Mouse (Mus musculus) heart, postnatal 0 days (tissue): ENCODE data around the gene Nup35. TPM values are rescaled to one million over a fixed set of nuclear protein-coding genes. Genes with fewer than 3 reads are reported as not detected.

ENCODE experiments used
- ATAC-seq: fragments of 200-750 bp; cut with Nextera tagmentation; 2 replicates; pipeline ENCODE4 v1.8.0; 2017; ENCODE audit warnings: low read depth, moderate number of reproducible peaks, moderate library complexity; ENCODE audit not compliant: insufficient read depth
- DNase-seq: peaks from one replicate; pipeline ENCODE4 v3.0.0-alpha.2; 2016; ENCODE audit warnings: low spot score
- H3K27ac ChIP-seq: fragments of 300-500 bp; sonication (generic); 2 replicates; pipeline ENCODE4 v1.5.1; 2014; ENCODE audit warnings: low read depth, mild to moderate bottlenecking
- H3K27me3 ChIP-seq: fragments of 300-500 bp; sonication (generic); 2 replicates; pipeline ENCODE4 v1.6.1; 2014; ENCODE audit warnings: low read length, mixed read lengths; ENCODE audit not compliant: control insufficient read depth, insufficient read depth
- H3K36me3 ChIP-seq: fragments of 300-500 bp; sonication (generic); replicated peaks from 2 replicates; pipeline ENCODE4 v1.6.1; 2014; ENCODE audit warnings: low read length, mixed read lengths; ENCODE audit not compliant: control insufficient read depth, insufficient read depth
- H3K4me1 ChIP-seq: fragments of 300-500 bp; sonication (generic); 2 replicates; pipeline ENCODE4 v1.6.1; 2014; ENCODE audit warnings: antibody characterized with exemption; ENCODE audit not compliant: control insufficient read depth, insufficient read depth
- H3K4me2 ChIP-seq: fragments of 300-500 bp; sonication (generic); 2 replicates; pipeline ENCODE4 v1.6.1; 2014; ENCODE audit warnings: low read depth, mild to moderate bottlenecking, low read length, moderate library complexity
- H3K4me3 ChIP-seq: fragments of 300-500 bp; sonication (generic); 2 replicates; pipeline ENCODE4 v1.5.1; 2014; ENCODE audit warnings: low read depth, low read length
- H3K9ac ChIP-seq: fragments of 300-500 bp; sonication (generic); replicated peaks from 2 replicates; pipeline ENCODE4 v1.6.1; 2014; ENCODE audit warnings: low read depth, low read length, mixed read lengths
- H3K9me3 ChIP-seq: fragments of 300-500 bp; sonication (generic); replicated peaks from 2 replicates; pipeline ENCODE4 v1.6.1; 2016; ENCODE audit warnings: low read length; ENCODE audit not compliant: control insufficient read depth
- CTCF ChIP-seq: IDR thresholded peaks from 2 replicates; pipeline ENCODE4 v1.5.1; 2016; ENCODE audit warnings: antibody characterized with exemption, control low read depth, low read depth
- EP300 ChIP-seq: IDR thresholded peaks from 2 replicates; pipeline ENCODE4 v1.6.1; 2016; ENCODE audit warnings: antibody characterized with exemption, low read depth
- WGBS: fragments of 180-500 bp; shearing (Covaris S2); extraction: QIAGEN DNeasy Blood & Tissue Kit; methylation state at CpG from one replicate; pipeline ENCODE4 v1.1.7; 2014; 5-methylcytosine and 5-hydroxymethylcytosine counted together
- polyA plus RNA-seq: library from polyadenylated mRNA; unstranded; fragments of >200 nt; fragmentation: Nextera tagmentation; extraction: Ambion mirVana; gene quantifications from 2 replicates; pipeline ENCODE4 v1.2.1, GENCODE M21; 2015
- total RNA-seq: library from RNA; depleted of rRNA; stranded (reverse); fragments of >200 nt; gene quantifications from 2 replicates; pipeline ENCODE4 v1.2.3, GENCODE M21; 2014; ENCODE audit warnings: low replicate concordance; rRNA removed

The Nup35 gene
- total RNA-seq (7.1 and 15.0 TPM in 2 replicates), polyA plus RNA-seq (9.1 and 10.7 TPM in 2 replicates)

DNA sequence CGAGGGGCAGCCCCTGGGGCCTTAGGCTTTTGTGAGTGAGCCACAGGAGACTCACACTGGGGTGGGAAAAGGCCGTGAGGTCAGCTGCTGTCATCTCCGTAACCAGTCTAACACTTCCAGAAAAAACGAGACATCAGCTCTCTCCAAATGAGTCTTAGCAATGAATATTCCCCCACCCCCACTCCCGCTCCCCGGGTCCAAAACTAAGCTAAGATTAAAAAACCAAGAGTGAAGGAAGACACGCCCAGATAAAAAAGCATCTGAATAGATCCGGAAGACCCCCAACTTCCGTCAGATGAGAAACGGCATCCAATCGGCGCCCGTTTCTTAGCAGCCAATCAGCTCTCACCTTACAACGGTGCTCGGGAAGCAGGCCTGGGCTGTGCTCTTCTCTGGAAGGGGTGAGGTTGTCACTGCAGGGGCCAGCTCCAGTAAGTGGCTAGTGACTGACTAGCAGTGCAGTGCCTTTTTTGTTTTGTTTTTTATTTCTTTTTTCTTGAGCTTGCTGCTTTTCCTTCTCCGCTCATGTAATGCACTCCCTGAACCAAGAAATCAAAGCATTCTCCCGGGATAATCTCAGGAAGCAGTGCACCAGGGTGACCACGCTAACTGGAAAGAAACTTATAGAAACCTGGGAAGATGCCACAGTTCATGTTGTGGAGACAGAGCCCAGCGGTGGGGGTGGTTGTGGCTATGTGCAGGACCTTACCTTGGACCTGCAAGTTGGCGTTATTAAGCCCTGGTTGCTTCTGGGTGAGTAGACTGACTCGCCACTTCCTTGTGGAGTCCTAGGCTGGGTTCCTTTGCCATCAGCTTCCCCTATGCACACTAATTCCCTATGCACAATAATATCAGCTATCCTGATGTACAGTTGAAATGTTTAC is at the start of gene Nup35, which contains the start of gene Dusp19:
Gene Nup35 (plus strand): TSS at position 383 of the 884 bp plus-strand sequence.
Gene Dusp19 (plus strand): TSS at position 192 of the 884 bp plus-strand sequence.
- 0 out of 2 replicates have a peak, but pooled peaks cover 5% of the 10 kb centered on the region for H3K4me1 ChIP-seq
- DNase-seq (peak; percentile 90), ATAC-seq (peak; percentile 100)
- peak within 1 kb of the TSS; percentile 67 for H3K4me3 ChIP-seq
- H3K27me3 ChIP-seq = no peaks in the 10 kb centered on the region
- peak within 1 kb of the TSS; percentile 81 for H3K9ac ChIP-seq
- peak within 1 kb of the TSS; percentile 84 for H3K4me2 ChIP-seq
- peak within 1 kb of the TSS; percentile 78 for H3K27ac ChIP-seq
- TF ChIP-seq CTCF = no peak
- TF ChIP-seq EP300 = no peak
- H3K36me3 ChIP-seq = no peaks in the 10 kb centered on the region
- H3K9me3 ChIP-seq = no peaks in the 10 kb centered on the region
- 1% methylated on average over 21 of the region's 21 CpGs for WGBS

DNA sequence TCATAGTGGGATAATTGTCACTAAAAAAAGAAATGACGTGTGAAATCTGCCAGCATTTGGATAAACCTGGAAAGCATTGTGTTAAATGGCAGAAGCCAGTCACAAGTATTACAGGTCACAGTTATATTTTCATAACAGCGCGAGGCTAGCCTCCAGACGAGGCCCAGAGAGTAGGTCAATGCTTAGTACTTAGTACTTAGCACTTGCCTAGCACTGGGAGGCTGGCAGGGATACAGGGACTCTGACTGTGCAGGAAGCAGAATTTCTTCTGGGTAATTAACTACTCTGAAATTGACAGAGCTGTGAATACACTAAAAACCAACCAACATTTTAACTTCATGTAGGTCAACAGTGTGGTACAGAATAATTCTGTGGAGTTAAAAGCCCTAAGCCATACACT is 49.6 kb upstream of the Nup35 start:
- WGBS = 79% methylated on average over 4 of the region's 4 CpGs
- no peak for DNase-seq

DNA sequence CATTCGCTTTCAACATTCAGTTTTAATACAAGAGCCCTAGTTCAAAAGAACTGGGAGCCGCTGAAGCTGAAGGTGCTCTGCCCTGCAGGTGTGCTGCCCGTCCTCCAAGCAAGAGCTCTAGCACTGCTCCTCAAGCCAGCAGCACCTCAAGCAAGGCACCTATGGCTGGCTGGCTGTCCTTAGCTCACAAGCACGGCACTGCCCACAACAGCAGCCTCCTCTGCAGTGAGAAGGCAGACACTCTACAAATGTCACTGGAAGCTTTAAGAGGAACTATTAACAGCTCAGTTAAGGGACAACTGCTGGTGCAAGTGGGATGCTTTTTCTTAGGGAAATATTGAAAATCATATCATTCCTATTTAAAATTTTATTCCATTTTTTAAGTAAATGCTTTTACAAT is 46.4 kb upstream of the Nup35 start:
- ATAC-seq (no peak), DNase-seq (no peak)
- Histone ChIP-seq H3K4me2 (no peak overlapping the region), H3K27ac (0 out of 2 replicates have a peak overlapping the region, but pooled peaks have one; percentile 3), H3K4me1 (no peaks in the 10 kb centered on the region), H3K36me3 (0 out of 2 replicates have a peak, but pooled peaks cover 5% of the 10 kb centered on the region), H3K4me3 (no peak overlapping the region), H3K9ac (no peak overlapping the region), H3K9me3 (no peaks in the 10 kb centered on the region), H3K27me3 (no peaks in the 10 kb centered on the region)
- WGBS = 52% methylated on average over 4 of the region's 4 CpGs
- no peak for TF ChIP-seq EP300
- TF ChIP-seq CTCF = no peak

More for the DNA sequence above, 49.6 kb upstream of the Nup35 start:
- Histone ChIP-seq H3K9ac (no peak overlapping the region), H3K4me1 (peaks cover 6% of the 10 kb centered on the region), H3K9me3 (no peaks in the 10 kb centered on the region), H3K27me3 (no peaks in the 10 kb centered on the region), H3K4me2 (no peak overlapping the region), H3K27ac (no peak overlapping the region), H3K4me3 (no peak overlapping the region), H3K36me3 (0 out of 2 replicates have a peak, but pooled peaks cover 5% of the 10 kb centered on the region)
- no peak for ATAC-seq
- TF ChIP-seq CTCF (no peak), EP300 (no peak)

DNA sequence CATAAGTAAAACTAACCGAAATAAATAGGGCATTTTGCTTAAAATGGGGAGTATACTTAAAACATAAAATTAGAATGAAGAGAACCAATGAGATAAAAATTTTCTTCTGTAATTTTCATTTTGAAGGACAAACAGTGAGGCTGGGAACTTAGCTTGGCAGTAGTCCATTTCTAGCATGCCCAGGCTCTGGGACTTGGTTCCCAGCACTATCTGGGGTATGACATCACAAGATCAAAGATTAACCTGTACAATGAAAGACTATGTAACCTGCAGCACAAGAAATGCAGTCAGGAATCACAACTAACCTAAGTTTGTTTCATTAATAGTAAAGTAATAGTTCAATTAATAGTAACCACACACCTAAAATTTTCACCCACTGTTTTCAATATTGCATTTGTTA is 39.8 kb upstream of the Nup35 start:
- Histone ChIP-seq H3K9me3 (no peaks in the 10 kb centered on the region), H3K4me3 (no peak overlapping the region), H3K4me1 (peaks cover 14% of the 10 kb centered on the region; the same call in 1 of the 2 replicates), H3K27me3 (no peaks in the 10 kb centered on the region), H3K36me3 (no peaks in the 10 kb centered on the region), H3K4me2 (no peak overlapping the region), H3K9ac (no peak overlapping the region), H3K27ac (no peak overlapping the region)
- ATAC-seq (no peak), DNase-seq (no peak)
- 91% methylated on average over 1 of the region's 1 CpGs for WGBS
- no peak for TF ChIP-seq CTCF

DNA sequence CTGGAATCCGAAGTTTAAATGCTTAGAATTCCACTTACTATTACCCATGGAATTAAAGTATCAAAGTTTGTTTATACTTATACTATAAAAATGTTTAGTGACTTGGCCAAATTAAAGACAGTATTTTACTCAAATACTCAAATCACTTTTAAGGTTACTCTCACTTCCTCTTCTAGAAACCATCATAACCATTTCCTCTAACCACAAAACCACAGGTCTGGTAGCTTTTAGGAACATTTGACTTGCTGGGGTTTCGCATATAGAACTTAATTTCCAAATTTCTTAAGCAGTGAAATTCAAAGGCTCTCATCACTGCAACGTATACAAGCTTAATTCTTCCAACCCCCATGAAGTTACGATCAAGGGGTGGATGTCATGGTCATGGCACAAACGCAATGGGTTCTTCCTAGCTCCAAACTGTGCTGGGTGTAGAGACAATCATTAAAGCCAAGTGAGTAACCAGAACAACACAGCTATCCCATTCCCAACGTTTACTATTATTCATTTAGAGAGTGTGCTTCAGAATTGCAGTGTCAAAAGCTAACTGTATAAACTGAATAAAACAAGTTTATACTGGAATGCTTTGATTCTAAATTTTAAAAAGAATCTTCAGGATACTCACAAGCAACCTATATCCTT is 37.7 kb upstream of the Nup35 start:
- 32% methylated on average over 6 of the region's 6 CpGs for WGBS
- H3K27ac ChIP-seq = 0 out of 2 replicates have a peak overlapping the region, but pooled peaks have one; percentile 34

More for the DNA sequence above, 37.7 kb upstream of the Nup35 start:
- H3K36me3 ChIP-seq = no peaks in the 10 kb centered on the region
- H3K4me1 ChIP-seq = peaks cover 14% of the 10 kb centered on the region; the same call in 1 of the 2 replicates
- no peak for TF ChIP-seq CTCF
- no peak for TF ChIP-seq EP300
- H3K4me2 ChIP-seq = peak overlapping the region; percentile 71
- no peaks in the 10 kb centered on the region for H3K27me3 ChIP-seq
- ATAC-seq = no peak
- H3K9ac ChIP-seq = peak overlapping the region; percentile 17; the same call in 1 of the 2 replicates
- H3K9me3 ChIP-seq = no peaks in the 10 kb centered on the region
- H3K4me3 ChIP-seq = peak overlapping the region; percentile 88
- DNase-seq = no peak
